Mouse (Mus musculus): ENCODE measurements around the gene Ldlrad1. TPM values are rescaled to one million over a fixed set of nuclear protein-coding genes. Genes with fewer than 3 reads are reported as not detected.

Gene Ldlrad1
- polyA plus RNA-seq, 1 experiment from 2014 or later, result not detected

- 68% methylated on average over 3 of the region's 3 CpGs for WGBS
- ATAC-seq (ENCODE audit: insufficient read depth), result no peak
Measured at GRCm38 (mm10) chr4:107185703-107186102, 23.3 kb upstream of the Ldlrad1 start.

DNA sequence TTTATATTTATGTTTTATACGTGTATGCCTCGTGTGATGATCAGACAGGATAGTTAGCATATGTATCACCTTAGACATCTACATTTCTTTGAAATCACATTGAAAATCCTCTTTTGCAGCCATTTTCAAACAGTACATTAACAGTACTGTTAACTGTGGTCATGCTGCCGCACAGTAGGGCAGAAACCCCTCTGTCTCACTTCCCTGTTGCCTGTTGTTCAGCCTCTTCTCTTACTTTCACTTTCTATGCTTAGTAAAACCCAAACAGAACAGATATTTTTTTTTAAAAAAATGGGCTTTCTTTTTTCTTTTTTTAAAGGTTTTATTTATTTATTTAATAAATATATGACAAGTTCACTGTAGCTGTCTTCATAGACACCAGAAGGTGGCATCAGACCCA lies 15.1 kb upstream of the Ldlrad1 start:
- no peak overlapping the region for H3K4me2 ChIP-seq
- ATAC-seq (ENCODE audit: insufficient read depth), result no peak
- no peaks in the 10 kb centered on the region for H3K4me1 ChIP-seq (ENCODE audit: insufficient read depth)
- H3K27me3 ChIP-seq (ENCODE audit: insufficient read depth, low read length), result no peaks in the 10 kb centered on the region
- no peak for TF ChIP-seq CTCF (IDR thresholded peaks at IDR 0.05; ENCODE audit: low read depth)
- WGBS, result 95% methylated on average over 3 of the region's 3 CpGs
- H3K9ac ChIP-seq, result no peak overlapping the region
- H3K36me3 ChIP-seq (ENCODE audit: insufficient read depth), result peaks cover 86% of the 10 kb centered on the region
- H3K27ac ChIP-seq (ENCODE audit: low read depth), result no peak overlapping the region
- no peak overlapping the region for H3K4me3 ChIP-seq (ENCODE audit: low read depth, low read length)
- H3K9me3 ChIP-seq (ENCODE audit: low read depth, low read length), result no peaks in the 10 kb centered on the region
- no peak for DNase-seq

More at GRCm38 (mm10) chr4:107185703-107186102, 23.3 kb upstream of the Ldlrad1 start:
- H3K36me3 ChIP-seq (ENCODE audit: insufficient read depth), result peaks cover 45% of the 10 kb centered on the region
- H3K4me3 ChIP-seq (ENCODE audit: low read depth, low read length), result no peak overlapping the region
- no peaks in the 10 kb centered on the region for H3K4me1 ChIP-seq (ENCODE audit: insufficient read depth)
- no peaks in the 10 kb centered on the region for H3K27me3 ChIP-seq (ENCODE audit: insufficient read depth, low read length)
- no peaks in the 10 kb centered on the region for H3K9me3 ChIP-seq (ENCODE audit: low read depth, low read length)
- H3K4me2 ChIP-seq, result no peak overlapping the region
- H3K27ac ChIP-seq (ENCODE audit: low read depth), result no peak overlapping the region
- no peak overlapping the region for H3K9ac ChIP-seq
- no peak for DNase-seq
- TF ChIP-seq CTCF (IDR thresholded peaks at IDR 0.05; ENCODE audit: low read depth), result no peak

DNA sequence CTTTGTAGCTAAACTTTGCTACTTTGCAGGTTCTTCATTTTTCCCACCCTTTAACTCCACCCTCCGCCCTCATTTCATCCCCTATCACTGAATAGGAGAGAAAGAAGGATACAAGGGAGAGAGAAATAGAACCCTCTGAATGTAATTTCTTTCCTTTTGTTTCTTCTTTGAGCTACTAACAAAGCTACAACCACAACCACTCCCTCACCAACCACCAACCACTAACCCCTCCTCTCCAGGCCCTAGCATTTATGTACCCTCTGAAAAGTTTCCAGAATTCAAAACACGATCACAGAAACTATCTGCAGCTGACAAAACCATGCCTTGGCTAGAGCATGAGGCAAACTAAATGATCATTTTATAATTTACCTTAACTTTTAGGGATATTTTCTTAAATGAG lies 12.5 kb upstream of the Ldlrad1 start:
- 96% methylated on average over 2 of the region's 2 CpGs for WGBS
- Histone ChIP-seq H3K4me3 (ENCODE audit: low read depth, low read length) (no peak overlapping the region), H3K36me3 (ENCODE audit: insufficient read depth) (peaks cover 87% of the 10 kb centered on the region), H3K27me3 (ENCODE audit: insufficient read depth, low read length) (no peaks in the 10 kb centered on the region), H3K4me2 (no peak overlapping the region), H3K4me1 (ENCODE audit: insufficient read depth) (no peaks in the 10 kb centered on the region), H3K27ac (ENCODE audit: low read depth) (no peak overlapping the region), H3K9me3 (ENCODE audit: low read depth, low read length) (no peaks in the 10 kb centered on the region), H3K9ac (no peak overlapping the region)
- no peak for TF ChIP-seq CTCF (IDR thresholded peaks at IDR 0.05; ENCODE audit: low read depth)
- no peak for DNase-seq
- no peak for ATAC-seq (ENCODE audit: insufficient read depth)

DNA sequence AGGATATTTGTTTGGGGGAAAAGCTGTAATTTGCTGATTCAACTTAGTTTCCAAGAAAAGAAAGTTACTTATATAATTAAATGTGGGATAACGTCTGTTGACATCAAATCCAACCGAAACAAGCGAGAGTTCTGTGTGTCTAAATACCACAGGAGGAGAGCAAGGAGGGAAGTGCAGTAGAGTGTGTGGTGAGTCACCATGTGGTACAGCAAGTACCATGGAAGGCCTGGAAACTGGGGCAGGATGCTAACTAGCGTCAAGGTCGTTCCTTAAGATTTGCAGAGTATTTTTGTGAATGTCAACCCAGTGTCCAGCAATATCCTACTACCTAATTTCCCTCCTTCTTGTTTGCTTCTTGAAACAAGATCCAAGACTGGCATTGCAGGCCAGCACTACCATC lies 10.9 kb upstream of the Ldlrad1 start:
- TF ChIP-seq CTCF (IDR thresholded peaks at IDR 0.05; ENCODE audit: low read depth), result no peak
- no peak overlapping the region for H3K4me2 ChIP-seq
- no peak overlapping the region for H3K27ac ChIP-seq (ENCODE audit: low read depth)
- ATAC-seq (ENCODE audit: insufficient read depth) (no peak), DNase-seq (no peak)
- WGBS, result 89% methylated on average over 5 of the region's 5 CpGs
- no peak overlapping the region for H3K9ac ChIP-seq
- H3K9me3 ChIP-seq (ENCODE audit: low read depth, low read length), result no peaks in the 10 kb centered on the region
- H3K36me3 ChIP-seq (ENCODE audit: insufficient read depth), result peaks cover 90% of the 10 kb centered on the region
- H3K4me3 ChIP-seq (ENCODE audit: low read depth, low read length), result no peak overlapping the region
- H3K4me1 ChIP-seq (ENCODE audit: insufficient read depth), result no peaks in the 10 kb centered on the region
- H3K27me3 ChIP-seq (ENCODE audit: insufficient read depth, low read length), result no peaks in the 10 kb centered on the region

GRCm38 (mm10) chr4:107201779-107202178 lies 7.2 kb upstream of the Ldlrad1 start:
- Histone ChIP-seq H3K27ac (ENCODE audit: low read depth) (no peak overlapping the region), H3K36me3 (ENCODE audit: insufficient read depth) (peaks cover 78% of the 10 kb centered on the region), H3K27me3 (ENCODE audit: insufficient read depth, low read length) (no peaks in the 10 kb centered on the region), H3K9me3 (ENCODE audit: low read depth, low read length) (no peaks in the 10 kb centered on the region), H3K4me3 (ENCODE audit: low read depth, low read length) (no peak overlapping the region), H3K4me1 (ENCODE audit: insufficient read depth) (no peaks in the 10 kb centered on the region), H3K4me2 (no peak overlapping the region), H3K9ac (no peak overlapping the region)
- ATAC-seq (ENCODE audit: insufficient read depth) (no peak), DNase-seq (no peak)
- no peak for TF ChIP-seq CTCF (IDR thresholded peaks at IDR 0.05; ENCODE audit: low read depth)
- 95% methylated on average over 3 of the region's 3 CpGs for WGBS

GRCm38 (mm10) chr4:107203001-107203400 lies 6.0 kb upstream of the Ldlrad1 start:
- 76% methylated on average over 7 of the region's 7 CpGs for WGBS
- H3K4me3 ChIP-seq (ENCODE audit: low read depth, low read length), result no peak overlapping the region
- no peak overlapping the region for H3K4me2 ChIP-seq
- no peaks in the 10 kb centered on the region for H3K27me3 ChIP-seq (ENCODE audit: insufficient read depth, low read length)
- no peaks in the 10 kb centered on the region for H3K9me3 ChIP-seq (ENCODE audit: low read depth, low read length)
- H3K4me1 ChIP-seq (ENCODE audit: insufficient read depth), result no peaks in the 10 kb centered on the region
- no peak for TF ChIP-seq CTCF (IDR thresholded peaks at IDR 0.05; ENCODE audit: low read depth)
- no peak for DNase-seq
- no peak overlapping the region for H3K27ac ChIP-seq (ENCODE audit: low read depth)
- peaks cover 68% of the 10 kb centered on the region for H3K36me3 ChIP-seq (ENCODE audit: insufficient read depth)
- ATAC-seq (ENCODE audit: insufficient read depth), result no peak
- H3K9ac ChIP-seq, result no peak overlapping the region

DNA sequence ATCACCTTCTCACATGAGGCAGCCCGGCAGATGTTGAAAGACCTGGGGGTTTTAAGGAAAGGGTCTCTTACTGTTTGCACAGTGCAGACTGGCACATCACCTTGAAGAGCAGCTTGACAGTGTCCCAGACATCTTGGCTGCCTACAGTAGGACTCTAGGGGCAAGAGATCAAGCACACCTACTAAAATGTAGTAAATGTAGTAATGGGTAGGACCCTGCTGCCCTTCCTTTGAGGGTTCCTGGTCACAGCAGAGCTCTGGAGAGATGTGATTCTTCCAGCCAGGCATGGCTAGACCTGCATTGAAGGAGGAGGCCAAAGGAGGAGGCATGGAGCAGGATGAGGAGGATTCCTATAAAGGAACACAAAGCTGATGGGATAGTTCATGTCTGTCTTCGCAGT lies 2.0 kb upstream of the Ldlrad1 start:
- TF ChIP-seq CTCF (IDR thresholded peaks at IDR 0.05; ENCODE audit: low read depth), result no peak
- Histone ChIP-seq H3K4me2 (no peak overlapping the region), H3K27ac (ENCODE audit: low read depth) (no peak overlapping the region), H3K4me3 (ENCODE audit: low read depth, low read length) (no peak overlapping the region), H3K4me1 (ENCODE audit: insufficient read depth) (no peaks in the 10 kb centered on the region), H3K9me3 (ENCODE audit: low read depth, low read length) (no peaks in the 10 kb centered on the region), H3K27me3 (ENCODE audit: insufficient read depth, low read length) (no peaks in the 10 kb centered on the region), H3K9ac (no peak overlapping the region), H3K36me3 (ENCODE audit: insufficient read depth) (peaks cover 31% of the 10 kb centered on the region)
- ATAC-seq (ENCODE audit: insufficient read depth), result no peak
- WGBS, result 92% methylated on average over 2 of the region's 2 CpGs
- no peak for DNase-seq
